Mouse (Mus musculus): Measurements from ENCODE around the gene Lrig1. TPM values are rescaled to one million over a fixed set of nuclear protein-coding genes. Genes with fewer than 3 reads are reported as not detected.

The Lrig1 gene
- polyA plus RNA-seq (2015; fragmentation: Nextera tagmentation; extraction: Ambion mirVana), result 28.9 TPM in 2 replicates

GRCm38 (mm10) chr6:94700067-94700491 is at the start of gene Lrig1:
Gene Lrig1, minus strand, starts transcription at chr6:94700158.
- under 1% methylated on average over 40 of the region's 40 CpGs for WGBS
- Histone ChIP-seq H3K4me1 (peaks cover 42% of the 10 kb centered on the region), H3K4me2 (replicated peaks) (peak within 1 kb of the TSS; percentile 57), H3K9me3 (replicated peaks) (no peaks in the 10 kb centered on the region), H3K4me3 (replicated peaks) (peak within 1 kb of the TSS; percentile 90), H3K9ac (peak within 1 kb of the TSS; percentile 82), H3K36me3 (no peaks in the 10 kb centered on the region), H3K27me3 (no peaks in the 10 kb centered on the region), H3K27ac (replicated peaks) (peak within 1 kb of the TSS; percentile 92)
- peak; percentile 99 for ATAC-seq (ENCODE audit: insufficient number of reproducible peaks, low FRiP score, low TSS enrichment, low read depth)

- peaks cover 6% of the 10 kb centered on the region; the same call in 1 of the 2 replicates for H3K4me1 ChIP-seq
- no peaks in the 10 kb centered on the region for H3K27me3 ChIP-seq
- H3K9ac ChIP-seq, result no peak overlapping the region
- WGBS, result 62% methylated on average over 3 of the region's 3 CpGs
- H3K4me3 ChIP-seq (replicated peaks), result no peak overlapping the region
- no peak for ATAC-seq (ENCODE audit: insufficient number of reproducible peaks, low FRiP score, low TSS enrichment, low read depth)
- H3K9me3 ChIP-seq (replicated peaks), result no peaks in the 10 kb centered on the region
- no peak overlapping the region for H3K27ac ChIP-seq (replicated peaks)
- H3K4me2 ChIP-seq (replicated peaks), result no peak overlapping the region
- no peaks in the 10 kb centered on the region for H3K36me3 ChIP-seq
Observed at GRCm38 (mm10) chr6:94749626-94750025, 49.7 kb upstream of the Lrig1 start.

GRCm38 (mm10) chr6:94748361-94748760 is 48.4 kb upstream of the Lrig1 start:
- Histone ChIP-seq H3K27me3 (no peaks in the 10 kb centered on the region), H3K36me3 (no peaks in the 10 kb centered on the region), H3K4me1 (0 out of 2 replicates have a peak, but pooled peaks cover 5% of the 10 kb centered on the region), H3K4me2 (replicated peaks) (no peak overlapping the region), H3K9me3 (replicated peaks) (no peaks in the 10 kb centered on the region), H3K27ac (replicated peaks) (no peak overlapping the region), H3K4me3 (replicated peaks) (no peak overlapping the region), H3K9ac (no peak overlapping the region)
- 46% methylated on average over 7 of the region's 7 CpGs for WGBS
- no peak for ATAC-seq (ENCODE audit: insufficient number of reproducible peaks, low FRiP score, low TSS enrichment, low read depth)

GRCm38 (mm10) chr6:94740117-94740729 is 40.3 kb upstream of the Lrig1 start:
- Histone ChIP-seq H3K9ac (no peak overlapping the region), H3K36me3 (no peaks in the 10 kb centered on the region), H3K4me1 (0 out of 2 replicates have a peak, but pooled peaks cover 3% of the 10 kb centered on the region), H3K27ac (replicated peaks) (no peak overlapping the region), H3K9me3 (replicated peaks) (no peaks in the 10 kb centered on the region), H3K27me3 (no peaks in the 10 kb centered on the region), H3K4me3 (replicated peaks) (no peak overlapping the region), H3K4me2 (replicated peaks) (no peak overlapping the region)
- WGBS, result 71% methylated on average over 14 of the region's 14 CpGs
- ATAC-seq (ENCODE audit: insufficient number of reproducible peaks, low FRiP score, low TSS enrichment, low read depth), result no peak

- no peaks in the 10 kb centered on the region for H3K9me3 ChIP-seq (replicated peaks)
- no peak overlapping the region for H3K9ac ChIP-seq
- H3K4me2 ChIP-seq (replicated peaks), result no peak overlapping the region
- H3K36me3 ChIP-seq, result no peaks in the 10 kb centered on the region
- H3K27ac ChIP-seq (replicated peaks), result no peak overlapping the region
- 76% methylated on average over 3 of the region's 3 CpGs for WGBS
- no peak for ATAC-seq (ENCODE audit: insufficient number of reproducible peaks, low FRiP score, low TSS enrichment, low read depth)
- no peaks in the 10 kb centered on the region for H3K27me3 ChIP-seq
- H3K4me1 ChIP-seq, result no peaks in the 10 kb centered on the region
- no peak overlapping the region for H3K4me3 ChIP-seq (replicated peaks)
Observed at GRCm38 (mm10) chr6:94738647-94739046, 38.7 kb upstream of the Lrig1 start.

GRCm38 (mm10) chr6:94733878-94734277 is 33.9 kb upstream of the Lrig1 start:
- 58% methylated on average over 5 of the region's 5 CpGs for WGBS

GRCm38 (mm10) chr6:94729847-94730246 is 29.9 kb upstream of the Lrig1 start:
- no peak overlapping the region for H3K4me3 ChIP-seq (replicated peaks)

More at GRCm38 (mm10) chr6:94733878-94734277, 33.9 kb upstream of the Lrig1 start:
- Histone ChIP-seq H3K4me1 (peaks cover 7% of the 10 kb centered on the region; the same call in 1 of the 2 replicates), H3K9ac (no peak overlapping the region), H3K4me3 (replicated peaks) (no peak overlapping the region), H3K36me3 (no peaks in the 10 kb centered on the region), H3K4me2 (replicated peaks) (no peak overlapping the region), H3K9me3 (replicated peaks) (no peaks in the 10 kb centered on the region), H3K27ac (replicated peaks) (no peak overlapping the region), H3K27me3 (no peaks in the 10 kb centered on the region)
- ATAC-seq (ENCODE audit: insufficient number of reproducible peaks, low FRiP score, low TSS enrichment, low read depth), result no peak

GRCm38 (mm10) chr6:94729132-94729531 is 29.2 kb upstream of the Lrig1 start:
- H3K27me3 ChIP-seq, result no peaks in the 10 kb centered on the region
- no peak overlapping the region for H3K4me2 ChIP-seq (replicated peaks)
- no peak overlapping the region for H3K9ac ChIP-seq
- no peaks in the 10 kb centered on the region for H3K36me3 ChIP-seq
- H3K9me3 ChIP-seq (replicated peaks), result no peaks in the 10 kb centered on the region
- peaks cover 7% of the 10 kb centered on the region; the same call in 1 of the 2 replicates for H3K4me1 ChIP-seq
- ATAC-seq (ENCODE audit: insufficient number of reproducible peaks, low FRiP score, low TSS enrichment, low read depth), result no peak
- WGBS, result 31% methylated on average over 3 of the region's 3 CpGs
- H3K4me3 ChIP-seq (replicated peaks), result no peak overlapping the region
- no peak overlapping the region for H3K27ac ChIP-seq (replicated peaks)

More at GRCm38 (mm10) chr6:94729847-94730246, 29.9 kb upstream of the Lrig1 start:
- Histone ChIP-seq H3K27me3 (no peaks in the 10 kb centered on the region), H3K9me3 (replicated peaks) (no peaks in the 10 kb centered on the region), H3K9ac (no peak overlapping the region), H3K4me2 (replicated peaks) (no peak overlapping the region), H3K4me1 (peaks cover 7% of the 10 kb centered on the region; the same call in 1 of the 2 replicates), H3K27ac (replicated peaks) (no peak overlapping the region), H3K36me3 (no peaks in the 10 kb centered on the region)
- no peak for ATAC-seq (ENCODE audit: insufficient number of reproducible peaks, low FRiP score, low TSS enrichment, low read depth)
- 65% methylated on average over 18 of the region's 18 CpGs for WGBS

GRCm38 (mm10) chr6:94724612-94725011 is 24.7 kb upstream of the Lrig1 start:
- H3K9me3 ChIP-seq (replicated peaks), result no peaks in the 10 kb centered on the region
- H3K4me2 ChIP-seq (replicated peaks), result no peak overlapping the region
- H3K9ac ChIP-seq, result no peak overlapping the region
- H3K4me1 ChIP-seq, result peaks cover 3% of the 10 kb centered on the region; the same call in 1 of the 2 replicates
- no peak overlapping the region for H3K27ac ChIP-seq (replicated peaks)
- WGBS, result 43% methylated on average over 1 of the region's 1 CpGs
- no peaks in the 10 kb centered on the region for H3K27me3 ChIP-seq
- no peak overlapping the region for H3K4me3 ChIP-seq (replicated peaks)
- H3K36me3 ChIP-seq, result no peaks in the 10 kb centered on the region
- no peak for ATAC-seq (ENCODE audit: insufficient number of reproducible peaks, low FRiP score, low TSS enrichment, low read depth)

GRCm38 (mm10) chr6:94718607-94719346 is 18.8 kb upstream of the Lrig1 start:
- Histone ChIP-seq H3K27me3 (no peaks in the 10 kb centered on the region), H3K9me3 (replicated peaks) (no peaks in the 10 kb centered on the region), H3K27ac (replicated peaks) (no peak overlapping the region; the same call in 1 of the 2 replicates), H3K9ac (no peak overlapping the region), H3K36me3 (no peaks in the 10 kb centered on the region), H3K4me3 (replicated peaks) (no peak overlapping the region), H3K4me2 (replicated peaks) (no peak overlapping the region), H3K4me1 (peaks cover 14% of the 10 kb centered on the region)
- 0 out of 2 replicates have a peak, but pooled peaks have one; percentile 34 for ATAC-seq (ENCODE audit: insufficient number of reproducible peaks, low FRiP score, low TSS enrichment, low read depth)
- 73% methylated on average over 15 of the region's 15 CpGs for WGBS

GRCm38 (mm10) chr6:94717705-94718489 is 17.9 kb upstream of the Lrig1 start:
- Histone ChIP-seq H3K9me3 (replicated peaks) (no peaks in the 10 kb centered on the region), H3K36me3 (no peaks in the 10 kb centered on the region), H3K9ac (no peak overlapping the region), H3K27me3 (no peaks in the 10 kb centered on the region), H3K4me3 (replicated peaks) (no peak overlapping the region), H3K27ac (replicated peaks) (peak overlapping the region; percentile 68; the same call in 1 of the 2 replicates), H3K4me2 (replicated peaks) (no peak overlapping the region), H3K4me1 (peaks cover 14% of the 10 kb centered on the region)
- 39% methylated on average over 7 of the region's 7 CpGs for WGBS
- peak; percentile 70; the same call in 1 of the 2 replicates for ATAC-seq (ENCODE audit: insufficient number of reproducible peaks, low FRiP score, low TSS enrichment, low read depth)

Data from embryonic facial prominence, embryonic 15.5 days (tissue).